Mouse (Mus musculus) spleen, postnatal 0 days (tissue): ENCODE data around the gene Gas1. TPM values are rescaled to one million over a fixed set of nuclear protein-coding genes. Genes with fewer than 3 reads are reported as not detected.

Experiments used
- polyA plus RNA-seq: library from polyadenylated mRNA; unstranded; fragments of >200 nt; fragmentation: Nextera tagmentation; extraction: Ambion mirVana; gene quantifications from 2 replicates; pipeline ENCODE4 v1.2.1, GENCODE M21; 2015

The Gas1 gene
- 13.7 and 16.9 TPM in 2 replicates for polyA plus RNA-seq

GRCm38 (mm10) chr13:60177106-60177796, at the start of gene Gas1:
Gas1 (minus strand) TSS chr13:60177365.

